In genomic region chr3:53046371-53046770, GRCm38 (mm10) we compare ENCODE assay signal across 12 mouse cellular contexts. TPM values are rescaled to one million over a fixed set of nuclear protein-coding genes. Genes with fewer than 3 reads are reported as not detected.
DNase-seq lines count a peak whose midpoint lies in the region; ATAC-seq and TF ChIP-seq lines count a peak whose summit lies in the region.
"Had no signal": no experiment of that assay in that cellular context is flagged by ENCODE, and none has a peak within 500 bp of the region (broad histone marks: within the 10 kb centered on the region; RNA-seq: fewer than 3 reads in every experiment).

No protein-coding gene starts in this region.

- no peak overlapping the region for H3K9ac ChIP-seq in hindbrain, embryonic 14.5 days
- no peak overlapping the region for H3K9ac ChIP-seq in hindbrain, embryonic 12.5 days
- no peak overlapping the region for H3K9ac ChIP-seq in lung, embryonic 16.5 days (ENCODE audit: low read length)
- H3K9ac ChIP-seq: forebrain, embryonic 13.5 days had no signal

- peaks cover 10% of the 10 kb centered on the region; the same call in 1 of the 2 replicates for H3K4me1 ChIP-seq in hindbrain, embryonic 14.5 days (replicated peaks; ENCODE audit: control insufficient read depth, insufficient read depth, low read length)
- peaks cover 21% of the 10 kb centered on the region for H3K4me1 ChIP-seq in hindbrain, embryonic 12.5 days
- H3K4me1 ChIP-seq in lung, adult 2 months (ENCODE audit: control insufficient read depth, insufficient read depth, low read length), result peaks cover 11% of the 10 kb centered on the region
- H3K4me1 ChIP-seq in lung, embryonic 16.5 days (replicated peaks; ENCODE audit: control insufficient read depth, insufficient read depth, low read length), result peaks cover 24% of the 10 kb centered on the region

- TF ChIP-seq POLR2A in lung, adult 2 months (IDR thresholded peaks at IDR 0.05; ENCODE audit: borderline replicate concordance, extremely low read depth, low read depth, low read length), result no peak

- ATAC-seq in hindbrain, embryonic 14.5 days (ENCODE audit: low FRiP score), result no peak
- ATAC-seq in hindbrain, embryonic 12.5 days (ENCODE audit: low FRiP score), result no peak
- ATAC-seq in lung, embryonic 16.5 days (ENCODE audit: low read depth), result no peak
- ATAC-seq: forebrain, embryonic 13.5 days had no signal

- no peaks in the 10 kb centered on the region for H3K9me3 ChIP-seq in hindbrain, embryonic 14.5 days (ENCODE audit: control insufficient read depth, low read length)
- no peaks in the 10 kb centered on the region for H3K9me3 ChIP-seq in hindbrain, embryonic 12.5 days (replicated peaks)
- H3K9me3 ChIP-seq in lung, embryonic 16.5 days (ENCODE audit: control insufficient read depth, low read length), result no peaks in the 10 kb centered on the region
- H3K9me3 ChIP-seq: forebrain, embryonic 13.5 days had no signal

- no peak overlapping the region for H3K27ac ChIP-seq in hindbrain, embryonic 14.5 days
- H3K27ac ChIP-seq in hindbrain, embryonic 12.5 days, result no peak overlapping the region
- peak overlapping the region; percentile 30; the same call in 1 of the 2 replicates for H3K27ac ChIP-seq in lung, embryonic 16.5 days (ENCODE audit: low read length)
- H3K27ac ChIP-seq: forebrain, embryonic 13.5 days had no signal

- no peak for TF ChIP-seq CTCF in lung, adult 2 months (IDR thresholded peaks at IDR 0.05; ENCODE audit: insufficient read depth, low read length)

- H3K4me3 ChIP-seq in hindbrain, embryonic 14.5 days (replicated peaks; ENCODE audit: low read length), result no peak overlapping the region
- no peak overlapping the region for H3K4me3 ChIP-seq in hindbrain, embryonic 12.5 days
- H3K4me3 ChIP-seq in lung, adult 2 months (replicated peaks; ENCODE audit: extremely low read depth, low read depth, low read length), result peak overlapping the region; percentile 34
- H3K4me3 ChIP-seq in lung, embryonic 16.5 days (ENCODE audit: low read length), result no peak overlapping the region
- H3K4me3 ChIP-seq: forebrain, embryonic 13.5 days had no signal

- WGBS in hindbrain, embryonic 14.5 days, result 81% methylated on average over 6 of the region's 6 CpGs
- WGBS in hindbrain, embryonic 12.5 days, result 80% methylated on average over 6 of the region's 6 CpGs
- 48% methylated on average over 6 of the region's 6 CpGs for WGBS in lung, adult 2 months
- 48% methylated on average over 6 of the region's 6 CpGs for WGBS in lung, embryonic 16.5 days

- H3K36me3 ChIP-seq in hindbrain, embryonic 14.5 days (replicated peaks; ENCODE audit: control insufficient read depth, insufficient read depth), result no peaks in the 10 kb centered on the region
- no peaks in the 10 kb centered on the region for H3K36me3 ChIP-seq in hindbrain, embryonic 12.5 days
- no peaks in the 10 kb centered on the region for H3K36me3 ChIP-seq in lung, embryonic 16.5 days (ENCODE audit: control insufficient read depth, insufficient read depth, low read length)

- H3K27me3 ChIP-seq in hindbrain, embryonic 14.5 days (ENCODE audit: control insufficient read depth, insufficient read depth, low read length), result no peaks in the 10 kb centered on the region
- peaks cover 6% of the 10 kb centered on the region; the same call in 1 of the 2 replicates for H3K27me3 ChIP-seq in hindbrain, embryonic 12.5 days
- no peaks in the 10 kb centered on the region for H3K27me3 ChIP-seq in lung, embryonic 16.5 days (ENCODE audit: control insufficient read depth, insufficient read depth, low read depth, low read length)
- H3K27me3 ChIP-seq: forebrain, embryonic 13.5 days had no signal

- H3K4me2 ChIP-seq in hindbrain, embryonic 14.5 days (replicated peaks), result peak overlapping the region; percentile 22; the same call in 1 of the 2 replicates
- H3K4me2 ChIP-seq in hindbrain, embryonic 12.5 days (replicated peaks), result no peak overlapping the region
- 0 out of 2 replicates have a peak overlapping the region, but pooled peaks have one; percentile 11 for H3K4me2 ChIP-seq in lung, embryonic 16.5 days (ENCODE audit: low read depth, low read length)
- H3K4me2 ChIP-seq: forebrain, embryonic 13.5 days; liver, embryonic 11.5 days; midbrain, embryonic 11.5 days had no signal

- DNase-seq in hindbrain, embryonic 14.5 days (ENCODE audit: low spot score), result no peak
- no peak for DNase-seq in lung, adult 2 months
- DNase-seq in lung, postnatal 14 days, result no peak
- DNase-seq in cerebellum, postnatal 14 days, result peak; percentile 60 to 88
- DNase-seq in embryo, embryonic 10 days (ENCODE audit: low spot score), result no peak
- DNase-seq in urinary bladder, postnatal 14 days (ENCODE audit: low spot score), result no peak
- DNase-seq: thymus, adult 2 months had no signal

RNA-seq across cellular contexts. Expression of gene Lhfp, which starts 5.0 kb away (rescaled TPM):
- 48.3 and 54.9 TPM in 2 replicates for polyA plus RNA-seq in hindbrain, embryonic 14.5 days (2014; fragmentation: Nextera tagmentation; extraction: Ambion mirVana)
- polyA plus RNA-seq in hindbrain, embryonic 12.5 days (2016; fragmentation: Nextera tagmentation; extraction: Ambion mirVana), result 62.1 and 64.2 TPM in 2 replicates
- polyA plus RNA-seq in lung, adult 2 months (2012; rRNA removed), result 243 and 288 TPM in 2 replicates
- 77.0 and 82.9 TPM in 2 replicates for polyA plus RNA-seq in lung, embryonic 16.5 days (2015; fragmentation: Nextera tagmentation; extraction: Ambion mirVana)

RNA-seq across cellular contexts. Expression of gene Cog6, which starts 29.3 kb away (rescaled TPM):
- 58.1 and 62.9 TPM in 2 replicates for polyA plus RNA-seq in hindbrain, embryonic 14.5 days (2014; fragmentation: Nextera tagmentation; extraction: Ambion mirVana)
- polyA plus RNA-seq in hindbrain, embryonic 12.5 days (2016; fragmentation: Nextera tagmentation; extraction: Ambion mirVana), result 57.3 and 59.5 TPM in 2 replicates
- 12.4 and 15.8 TPM in 2 replicates for polyA plus RNA-seq in lung, adult 2 months (2012; rRNA removed)
- polyA plus RNA-seq in lung, embryonic 16.5 days (2015; fragmentation: Nextera tagmentation; extraction: Ambion mirVana), result 46.7 and 48.1 TPM in 2 replicates

Comparison
In these comparisons a context has a peak if more than half of its experiments do, and no peak if none do; other contexts are left out.
1. DNase-seq: peak in cerebellum, postnatal 14 days (2 of 2); none in hindbrain, embryonic 14.5 days (single experiment), lung, adult 2 months (single experiment), lung, postnatal 14 days (single experiment), embryo, embryonic 10 days (single experiment) and urinary bladder, postnatal 14 days (single experiment).